Mouse (Mus musculus) bone marrow, adult 2 months (tissue): ENCODE data around the gene Ubxn1. TPM values are rescaled to one million over a fixed set of nuclear protein-coding genes. Genes with fewer than 3 reads are reported as not detected.
A peak's percentile ranks its signal among the peaks of the same experiment; 100 is the strongest.
"Not testable (repeated sequence)": the region's sequence is repeated elsewhere in the genome, so short reads cannot be mapped to it uniquely, and the experiment has no call there.

Source experiments
- H3K27ac ChIP-seq: fragments of 200-500 bp; 2 replicates; pipeline ENCODE4 v1.5.1; 2012; ENCODE audit warnings: low read depth, mild to moderate bottlenecking, control low read depth, inconsistent platforms, low read length; ENCODE audit not compliant: control insufficient read depth, poor library complexity, insufficient read depth
- H3K4me1 ChIP-seq: fragments of 200-500 bp; 2 replicates; pipeline ENCODE4 v1.6.1; 2011; ENCODE audit warnings: low read length; ENCODE audit not compliant: control insufficient read depth, insufficient read depth
- H3K4me3 ChIP-seq: fragments of 200-500 bp; replicated peaks from 2 replicates; pipeline ENCODE3; 2011; ENCODE audit warnings: mild to moderate bottlenecking, low read depth, low read length, control low read depth; ENCODE audit not compliant: control insufficient read depth
- CTCF ChIP-seq: fragments of 200-500 bp; IDR thresholded peaks from 2 replicates; pipeline ENCODE4 v1.5.1; 2011; ENCODE audit warnings: low read length, control low read depth; ENCODE audit not compliant: control insufficient read depth, insufficient read depth
- POLR2A ChIP-seq: fragments of 200-500 bp; IDR thresholded peaks from 2 replicates; pipeline ENCODE4 v1.6.1; 2011; ENCODE audit warnings: low read depth, mild to moderate bottlenecking, control low read depth, low read length, borderline replicate concordance; ENCODE audit not compliant: control insufficient read depth
- WGBS: fragments of 180-500 bp; shearing (Covaris S2); methylation state at CpG from one replicate; pipeline ENCODE4 v1.1.7; 2018; 5-methylcytosine and 5-hydroxymethylcytosine counted together
- polyA plus RNA-seq: library from polyadenylated mRNA; stranded (reverse); fragments of >200 nt; gene quantifications from 2 replicates; pipeline ENCODE4 v1.2.4, GENCODE M21; 2011; ENCODE audit warnings: low replicate concordance; ENCODE audit not compliant: missing spikeins, insufficient read depth, insufficient read length

Ubxn1 gene
- 110 and 112 TPM in 2 replicates for polyA plus RNA-seq

- peak within 1 kb of the TSS; percentile 89 for H3K4me3 ChIP-seq
- peak; percentile 69 for TF ChIP-seq POLR2A
- no peak for TF ChIP-seq CTCF
- no peaks in the 10 kb centered on the region; the same call in 1 of the 2 replicates for H3K4me1 ChIP-seq
- under 1% methylated on average over 59 of the region's 59 CpGs for WGBS
- peak within 1 kb of the TSS; percentile 80 for H3K27ac ChIP-seq
Observed at GRCm38 (mm10) chr19:8871267-8872186, at the start of gene Ubxn1. Gene Ubxn1 (plus strand): TSS chr19:8871496.

- no peak for TF ChIP-seq POLR2A
- TF ChIP-seq CTCF, result no peak
- peaks cover 1% of the 10 kb centered on the region; the same call in 1 of the 2 replicates for H3K4me1 ChIP-seq
- H3K27ac ChIP-seq, result no peak overlapping the region
- 83% methylated on average over 8 of the region's 8 CpGs for WGBS
- H3K4me3 ChIP-seq, result peak overlapping the region; percentile 26
Observed at GRCm38 (mm10) chr19:8822696-8823095, 48.6 kb upstream of the Ubxn1 start.

GRCm38 (mm10) chr19:8829660-8830059, 41.6 kb upstream of the Ubxn1 start, which contains the start of gene AC129217.1:
Gene AC129217.1 (plus strand): TSS chr19:8829773.
- TF ChIP-seq POLR2A (no peak), CTCF (no peak)
- H3K4me1 ChIP-seq, result no peaks in the 10 kb centered on the region
- H3K4me3 ChIP-seq, result peak within 1 kb of the TSS; percentile 40
- peak within 1 kb of the TSS; percentile 74; the same call in 1 of the 2 replicates for H3K27ac ChIP-seq
- 24% methylated on average over 8 of the region's 8 CpGs for WGBS

GRCm38 (mm10) chr19:8830664-8831063, 40.6 kb upstream of the Ubxn1 start:
- no peaks in the 10 kb centered on the region for H3K4me1 ChIP-seq
- WGBS, result 95% methylated on average over 8 of the region's 8 CpGs
- TF ChIP-seq POLR2A, result no peak
- no peak for TF ChIP-seq CTCF
- no peak overlapping the region for H3K27ac ChIP-seq
- H3K4me3 ChIP-seq, result no peak overlapping the region

GRCm38 (mm10) chr19:8831262-8831661, 40.0 kb upstream of the Ubxn1 start:
- WGBS, result 86% methylated on average over 11 of the region's 11 CpGs
- TF ChIP-seq CTCF, result no peak
- no peak for TF ChIP-seq POLR2A
- Histone ChIP-seq H3K4me1 (no peaks in the 10 kb centered on the region), H3K4me3 (no peak overlapping the region), H3K27ac (no peak overlapping the region)

GRCm38 (mm10) chr19:8832971-8833370, 38.3 kb upstream of the Ubxn1 start:
- WGBS, result 90% methylated on average over 4 of the region's 4 CpGs
- H3K27ac ChIP-seq, result no peak overlapping the region
- no peak overlapping the region for H3K4me3 ChIP-seq
- TF ChIP-seq CTCF, result no peak
- TF ChIP-seq POLR2A, result no peak
- H3K4me1 ChIP-seq, result peaks cover 2% of the 10 kb centered on the region; the same call in 1 of the 2 replicates

GRCm38 (mm10) chr19:8836327-8836726, 35.0 kb upstream of the Ubxn1 start:
- not testable (repeated sequence) for H3K4me3 ChIP-seq, H3K27ac ChIP-seq, H3K4me1 ChIP-seq
- 97% methylated on average over 10 of the region's 10 CpGs for WGBS

GRCm38 (mm10) chr19:8837251-8837791, 34.0 kb upstream of the Ubxn1 start, which contains the start of gene Bscl2:
Gene Bscl2 (plus strand): TSS chr19:8837467.
- TF ChIP-seq CTCF, result peak; percentile 44; the same call in 1 of the 2 replicates
- TF ChIP-seq POLR2A, result peak; percentile 69; the same call in 1 of the 2 replicates
- Histone ChIP-seq H3K4me1 (peaks cover 2% of the 10 kb centered on the region; the same call in 1 of the 2 replicates), H3K4me3 (peak within 1 kb of the TSS; percentile 81), H3K27ac (peak within 1 kb of the TSS; percentile 92)
- WGBS, result 2% methylated on average over 38 of the region's 38 CpGs
